Mouse (Mus musculus) embryonic facial prominence, embryonic 13.5 days (tissue): ENCODE results near the gene Pde4d. TPM values are rescaled to one million over a fixed set of nuclear protein-coding genes. Genes with fewer than 3 reads are reported as not detected.
"Not testable (repeated sequence)": the region's sequence is repeated elsewhere in the genome, so short reads cannot be mapped to it uniquely, and the experiment has no call there.

Experiments
- ATAC-seq: fragments of 200-750 bp; cut with Nextera tagmentation; 2 replicates; pipeline ENCODE4 v1.8.0; 2017; ENCODE audit warnings: low read depth; ENCODE audit not compliant: insufficient number of reproducible peaks, insufficient read depth, low FRiP score, low TSS enrichment
- H3K27ac ChIP-seq: fragments of 300-500 bp; sonication (generic); 2 replicates; pipeline ENCODE4 v1.5.1; 2015; ENCODE audit warnings: moderate library complexity, mild to moderate bottlenecking, inconsistent platforms
- H3K27me3 ChIP-seq: fragments of 300-500 bp; sonication (generic); 2 replicates; pipeline ENCODE4 v1.6.1; 2015; ENCODE audit warnings: mild to moderate bottlenecking, inconsistent platforms
- H3K36me3 ChIP-seq: fragments of 300-500 bp; sonication (generic); 2 replicates; pipeline ENCODE4 v1.6.1; 2015; ENCODE audit warnings: mild to moderate bottlenecking, inconsistent platforms
- H3K4me1 ChIP-seq: fragments of 300-500 bp; sonication (generic); 2 replicates; pipeline ENCODE4 v1.6.1; 2015; ENCODE audit warnings: inconsistent platforms
- H3K4me2 ChIP-seq: fragments of 300-500 bp; sonication (generic); 2 replicates; pipeline ENCODE4 v1.6.1; 2015; ENCODE audit warnings: moderate library complexity, mild to moderate bottlenecking, inconsistent platforms
- H3K4me3 ChIP-seq: fragments of 300-500 bp; sonication (generic); 2 replicates; pipeline ENCODE4 v1.5.1; 2015; ENCODE audit warnings: mild to moderate bottlenecking, inconsistent platforms
- H3K9ac ChIP-seq: fragments of 300-500 bp; sonication (generic); 2 replicates; pipeline ENCODE4 v1.6.1; 2015; ENCODE audit warnings: mild to moderate bottlenecking, inconsistent platforms
- H3K9me3 ChIP-seq: fragments of 300-500 bp; sonication (generic); 2 replicates; pipeline ENCODE4 v1.6.1; 2016; ENCODE audit warnings: inconsistent platforms
- WGBS: fragments of 180-500 bp; shearing (Covaris S2); methylation state at CpG from one replicate; pipeline ENCODE4 v1.1.7; 2015; ENCODE audit warnings: mixed read lengths; 5-methylcytosine and 5-hydroxymethylcytosine counted together
- polyA plus RNA-seq: library from polyadenylated mRNA; unstranded; fragments of >200 nt; fragmentation: Nextera tagmentation; extraction: Ambion mirVana; gene quantifications from 2 replicates; pipeline ENCODE4 v1.2.1, GENCODE M21; 2015

Pde4d gene
- polyA plus RNA-seq, 1 experiment from 2014 or later: 22.9 TPM

DNA sequence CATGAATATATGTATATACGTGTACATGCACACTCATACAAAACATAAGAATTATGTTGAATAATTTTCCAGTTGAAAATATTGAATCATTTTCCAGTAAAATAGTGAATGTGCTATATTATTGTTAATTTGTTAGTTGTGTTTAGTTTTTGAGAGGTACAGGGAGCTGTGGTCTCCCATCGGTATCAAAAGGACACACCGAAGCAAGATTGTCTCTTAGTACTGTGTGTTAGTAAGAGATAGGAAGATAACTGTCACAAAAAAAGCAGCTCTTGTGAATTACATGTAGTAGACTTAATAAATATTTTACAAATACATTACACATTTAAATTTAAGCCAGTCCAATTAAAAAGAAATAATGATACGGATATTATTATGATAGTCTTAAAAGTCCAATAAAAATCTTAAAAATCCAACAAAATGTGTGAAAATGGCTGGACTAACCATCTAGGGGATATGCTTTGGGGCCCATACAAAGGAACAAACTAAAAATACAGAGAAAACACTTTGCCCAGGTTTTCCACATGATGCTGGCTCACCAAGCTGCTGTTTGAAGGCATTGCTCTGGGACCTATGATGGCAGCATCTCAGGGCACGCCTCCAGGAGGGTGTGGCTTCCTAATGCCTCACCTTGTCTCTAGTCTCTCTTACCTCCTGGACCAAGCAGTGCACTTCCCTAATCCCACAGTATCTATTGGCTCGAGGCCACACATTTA, 1441.6 kb downstream of the Pde4d start:
- Histone ChIP-seq H3K4me1 (no peaks in the 10 kb centered on the region), H3K9me3 (no peaks in the 10 kb centered on the region), H3K27ac (no peak overlapping the region), H3K4me3 (no peak overlapping the region), H3K27me3 (no peaks in the 10 kb centered on the region), H3K4me2 (no peak overlapping the region), H3K36me3 (no peaks in the 10 kb centered on the region), H3K9ac (no peak overlapping the region)
- no peak for ATAC-seq
- 79% methylated on average over 6 of the region's 6 CpGs for WGBS

DNA sequence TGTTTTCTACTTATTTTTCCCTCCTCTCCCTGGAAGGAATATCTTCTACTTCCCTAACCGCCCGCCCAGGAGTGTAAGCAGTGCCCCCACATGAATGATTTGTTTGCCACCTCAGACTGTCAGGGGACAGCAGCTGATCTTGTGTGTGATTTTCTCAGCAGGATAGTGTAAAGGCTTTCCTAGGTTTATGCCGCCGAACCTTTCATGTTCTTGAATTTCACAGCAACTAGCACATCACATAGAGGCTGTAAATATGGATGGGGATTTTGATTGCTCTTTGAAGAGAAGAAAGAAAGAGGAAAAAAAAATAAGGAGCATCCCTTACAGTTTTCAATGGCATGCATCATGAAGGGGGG, 1442.1 kb downstream of the Pde4d start:
- Histone ChIP-seq H3K9me3 (no peaks in the 10 kb centered on the region), H3K9ac (no peak overlapping the region), H3K4me2 (no peak overlapping the region), H3K4me1 (no peaks in the 10 kb centered on the region), H3K27me3 (no peaks in the 10 kb centered on the region), H3K36me3 (no peaks in the 10 kb centered on the region), H3K4me3 (no peak overlapping the region), H3K27ac (no peak overlapping the region)
- ATAC-seq: no peak
- WGBS: 80% methylated on average over 4 of the region's 4 CpGs

DNA sequence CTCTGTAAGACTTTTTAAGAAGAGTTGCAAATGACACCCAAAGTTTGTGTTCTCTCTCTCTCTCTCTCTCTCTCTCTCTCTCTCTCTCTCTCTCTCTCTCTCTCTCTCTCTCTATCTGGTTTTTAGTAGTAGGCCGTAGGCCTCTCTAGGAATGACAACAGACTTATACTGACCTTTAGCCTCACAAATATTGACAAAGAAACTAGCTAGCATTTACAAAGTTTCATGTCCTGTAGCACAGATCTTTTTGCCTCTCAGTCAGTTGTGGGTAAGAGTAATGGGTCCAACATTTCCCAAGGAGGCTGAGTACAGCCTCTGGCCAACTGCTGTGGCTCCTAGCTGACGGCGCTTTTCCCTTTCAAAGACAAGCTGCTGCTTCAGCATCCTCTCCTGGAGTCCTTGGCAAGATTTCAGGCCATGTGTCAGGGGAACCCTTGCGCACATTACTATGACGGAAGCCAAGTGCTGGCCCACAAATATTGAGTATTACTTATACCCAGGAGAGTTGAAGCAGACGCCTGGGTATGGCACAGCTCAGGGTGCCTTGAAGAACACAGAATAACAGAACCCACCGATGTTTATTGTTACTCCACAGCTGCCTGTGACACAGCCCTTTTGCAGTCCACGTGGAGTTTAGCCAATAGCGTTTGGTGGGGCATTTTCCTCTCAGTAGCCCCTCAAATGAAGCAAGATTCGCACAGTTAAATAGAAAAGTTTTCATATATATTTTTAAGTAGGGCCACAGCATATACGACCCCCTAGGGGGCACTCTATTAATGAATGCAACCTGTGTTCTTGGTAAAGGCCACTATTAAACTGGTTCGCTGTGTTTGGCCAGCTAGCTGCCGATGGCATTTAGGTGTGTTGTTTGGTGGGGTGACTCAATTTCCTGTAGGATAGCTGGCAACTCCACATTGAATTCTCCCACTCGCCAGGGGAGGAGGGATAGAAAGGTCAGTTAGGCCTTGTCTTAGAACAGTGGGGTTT, 1450.0 kb downstream of the Pde4d start:
- no peak overlapping the region for H3K9ac ChIP-seq
- no peak overlapping the region for H3K4me3 ChIP-seq
- H3K27ac ChIP-seq: peak overlapping the region; percentile 17
- 56% methylated on average over 14 of the region's 14 CpGs for WGBS
- H3K27me3 ChIP-seq: no peaks in the 10 kb centered on the region
- H3K4me1 ChIP-seq: peaks cover 38% of the 10 kb centered on the region
- no peaks in the 10 kb centered on the region for H3K9me3 ChIP-seq
- H3K36me3 ChIP-seq: no peaks in the 10 kb centered on the region
- H3K4me2 ChIP-seq: no peak overlapping the region
- ATAC-seq: no peak

DNA sequence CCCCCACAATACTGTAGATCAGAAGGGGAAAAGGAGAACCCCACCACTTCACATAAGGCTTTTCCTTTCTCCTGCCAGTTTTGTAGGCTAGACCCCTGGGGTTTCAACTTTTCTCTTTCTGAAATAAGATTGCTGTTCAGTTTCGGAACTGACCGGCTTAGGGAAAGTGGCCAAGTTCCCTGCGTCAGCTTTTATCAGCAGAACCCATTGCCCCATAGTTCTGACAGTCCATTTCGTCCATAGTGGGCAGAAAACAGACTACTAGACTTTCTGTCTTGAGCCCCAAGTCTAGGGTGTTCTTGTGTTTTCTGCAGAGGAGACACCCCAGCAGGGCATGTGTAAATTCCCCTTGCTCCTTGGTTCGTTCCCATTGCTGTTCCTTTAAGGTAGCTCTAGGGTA, 1452.1 kb downstream of the Pde4d start:
- Histone ChIP-seq H3K4me3 (peak overlapping the region; percentile 74), H3K9me3 (no peaks in the 10 kb centered on the region), H3K36me3 (no peaks in the 10 kb centered on the region), H3K4me2 (peak overlapping the region; percentile 87), H3K27me3 (no peaks in the 10 kb centered on the region), H3K4me1 (peaks cover 49% of the 10 kb centered on the region), H3K9ac (no peak overlapping the region), H3K27ac (0 out of 2 replicates have a peak overlapping the region, but pooled peaks have one; percentile 7)
- 53% methylated on average over 5 of the region's 5 CpGs for WGBS
- ATAC-seq: no peak

DNA sequence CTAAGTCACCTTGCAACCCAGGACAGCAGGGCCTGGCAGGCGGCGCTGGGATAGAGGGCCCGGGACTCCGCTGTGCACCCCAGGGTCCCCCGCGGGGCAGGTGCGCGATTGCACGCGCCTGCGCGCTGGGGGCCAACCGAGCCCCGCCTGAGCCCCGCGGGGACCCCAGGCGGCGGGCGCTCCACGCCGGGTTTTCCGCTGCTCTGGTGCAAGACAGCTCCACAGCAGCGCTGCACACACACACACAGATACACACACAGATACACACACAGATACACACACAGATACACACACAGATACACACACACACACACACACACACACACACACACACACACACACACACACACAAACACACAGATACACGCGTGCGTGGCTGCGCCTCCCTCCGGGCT, 1452.7 kb downstream of the Pde4d start:
- Histone ChIP-seq H3K9ac (peak overlapping the region; percentile 84), H3K27ac (peak overlapping the region; percentile 81), H3K4me3 (peak overlapping the region; percentile 74), H3K4me2 (peak overlapping the region; percentile 87), H3K4me1 (peaks cover 55% of the 10 kb centered on the region)
- peak; percentile 50; the same call in 1 of the 2 replicates for ATAC-seq
- WGBS: under 1% methylated on average over 24 of the region's 28 CpGs
- H3K27me3 ChIP-seq, H3K36me3 ChIP-seq, H3K9me3 ChIP-seq: not testable (repeated sequence)

DNA sequence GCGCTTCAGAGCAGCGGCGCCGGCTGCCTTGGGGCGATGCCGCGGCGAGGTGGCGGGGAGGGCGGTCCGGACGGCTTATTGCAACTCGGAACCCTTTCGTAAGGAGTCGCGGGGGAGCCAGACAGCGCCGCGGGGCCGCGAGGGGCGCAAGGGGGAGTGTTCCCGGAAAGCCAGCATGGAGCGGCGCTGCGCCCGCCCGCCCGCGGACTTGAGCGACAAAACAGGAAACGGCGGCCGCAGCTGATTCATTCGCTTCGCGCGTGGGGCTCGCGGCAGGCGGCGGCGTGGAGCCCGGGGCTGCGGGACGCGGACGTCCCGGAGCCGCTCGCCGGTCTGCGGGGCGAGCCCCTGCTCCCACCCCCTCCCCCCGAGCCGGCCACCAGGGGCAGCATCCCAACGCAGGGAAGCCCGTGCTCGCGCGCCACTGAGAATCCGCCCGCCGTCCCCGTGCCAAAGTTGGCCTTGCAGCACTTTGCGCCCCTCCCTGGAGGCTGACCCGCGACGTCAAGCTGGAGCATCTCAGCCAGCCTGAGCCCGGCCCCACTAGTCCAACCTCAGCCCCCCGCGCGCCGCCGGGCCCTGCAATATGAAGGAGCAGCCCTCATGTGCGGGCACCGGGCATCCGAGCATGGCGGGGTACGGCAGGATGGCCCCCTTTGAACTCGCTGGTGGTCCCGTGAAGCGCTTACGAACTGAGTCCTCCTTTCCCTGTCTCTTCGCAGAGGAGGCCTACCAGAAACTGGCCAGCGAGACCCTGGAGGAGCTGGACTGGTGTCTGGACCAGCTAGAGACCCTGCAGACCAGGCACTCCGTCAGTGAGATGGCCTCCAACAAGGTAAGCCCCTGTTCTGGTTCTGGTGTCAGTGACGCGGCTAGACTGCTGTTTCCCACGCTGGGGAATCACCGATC, 1453.4 kb downstream of the Pde4d start:
- H3K4me3 ChIP-seq: peak overlapping the region; percentile 74
- no peaks in the 10 kb centered on the region for H3K27me3 ChIP-seq
- H3K36me3 ChIP-seq: no peaks in the 10 kb centered on the region
- peak overlapping the region; percentile 81 for H3K27ac ChIP-seq
- H3K4me2 ChIP-seq: peak overlapping the region; percentile 87
- no peaks in the 10 kb centered on the region for H3K9me3 ChIP-seq
- H3K9ac ChIP-seq: peak overlapping the region; percentile 84
- under 1% methylated on average over 90 of the region's 91 CpGs for WGBS
- peaks cover 58% of the 10 kb centered on the region for H3K4me1 ChIP-seq
- ATAC-seq: peak; percentile 61

DNA sequence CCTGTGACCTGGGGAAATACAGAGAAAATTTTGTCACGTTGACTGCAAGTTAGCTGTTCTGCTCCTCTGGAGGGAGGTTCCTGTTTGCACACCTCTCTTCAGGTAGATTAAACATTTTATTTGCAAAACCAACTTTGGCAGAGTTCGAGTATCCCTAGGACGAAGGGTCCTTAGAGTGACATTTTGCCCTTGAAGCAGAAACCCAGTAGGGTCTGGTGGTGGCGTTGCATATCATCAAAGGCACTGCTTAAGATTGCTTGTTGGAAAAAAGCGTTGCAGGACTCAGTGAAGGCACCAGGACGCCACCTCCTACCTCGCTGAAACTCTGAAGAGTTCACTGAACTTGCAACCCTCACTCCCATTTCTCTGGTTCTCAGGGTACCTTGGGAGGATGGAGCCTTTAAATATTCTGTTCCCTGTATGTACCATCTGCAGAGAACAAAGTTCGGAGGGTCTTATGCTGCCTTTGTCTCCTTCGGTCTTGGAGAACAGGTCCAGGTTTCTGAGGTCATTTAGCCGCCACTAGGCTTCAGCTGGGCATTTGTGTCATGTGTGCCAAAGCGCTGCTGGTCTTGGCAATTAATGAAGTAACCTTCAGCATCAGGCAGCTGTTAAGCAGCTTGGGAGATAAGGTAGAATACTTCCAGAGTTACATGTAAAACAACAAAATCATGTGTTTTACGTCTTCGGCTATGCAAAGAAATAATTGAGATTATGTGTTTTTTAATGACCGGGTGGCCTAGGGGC, 1454.2 kb downstream of the Pde4d start:
- Histone ChIP-seq H3K27me3 (no peaks in the 10 kb centered on the region), H3K36me3 (no peaks in the 10 kb centered on the region), H3K4me3 (peak overlapping the region; percentile 74), H3K27ac (peak overlapping the region; percentile 81; the same call in 1 of the 2 replicates), H3K9ac (peak overlapping the region; percentile 84), H3K4me2 (peak overlapping the region; percentile 87), H3K9me3 (no peaks in the 10 kb centered on the region), H3K4me1 (peaks cover 62% of the 10 kb centered on the region)
- WGBS: 27% methylated on average over 14 of the region's 14 CpGs
- no peak for ATAC-seq

DNA sequence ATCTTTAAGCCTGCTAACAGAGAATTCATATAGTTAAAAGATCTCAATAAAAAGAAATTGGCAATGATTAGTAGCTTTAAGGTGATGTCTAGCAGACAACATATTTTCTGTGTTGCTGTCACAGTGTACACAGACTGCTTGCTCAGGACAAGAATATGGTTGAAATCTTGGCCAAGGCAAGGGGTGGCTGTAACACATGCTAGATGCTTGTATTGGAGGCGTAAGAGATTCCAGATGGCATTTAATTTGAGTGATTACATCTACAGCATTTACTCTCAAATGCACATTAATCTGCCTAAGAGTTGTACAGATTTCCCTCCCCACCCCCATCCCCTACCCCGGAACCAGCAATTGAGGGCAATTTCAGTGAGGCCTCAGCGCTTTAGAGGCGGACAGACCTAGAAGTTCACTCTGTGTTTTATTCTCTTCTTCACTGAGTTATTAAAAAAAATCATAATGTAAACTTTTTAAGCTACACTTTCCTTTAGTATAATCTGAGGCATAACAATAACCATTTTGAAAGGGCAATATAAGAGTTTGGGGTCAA, 1456.7 kb downstream of the Pde4d start:
- Histone ChIP-seq H3K36me3 (no peaks in the 10 kb centered on the region), H3K27ac (no peak overlapping the region), H3K4me1 (peaks cover 57% of the 10 kb centered on the region), H3K4me2 (peak overlapping the region; percentile 87), H3K9ac (no peak overlapping the region), H3K27me3 (no peaks in the 10 kb centered on the region), H3K9me3 (no peaks in the 10 kb centered on the region), H3K4me3 (peak overlapping the region; percentile 16; the same call in 1 of the 2 replicates)
- ATAC-seq: no peak
- WGBS: 39% methylated on average over 4 of the region's 4 CpGs

DNA sequence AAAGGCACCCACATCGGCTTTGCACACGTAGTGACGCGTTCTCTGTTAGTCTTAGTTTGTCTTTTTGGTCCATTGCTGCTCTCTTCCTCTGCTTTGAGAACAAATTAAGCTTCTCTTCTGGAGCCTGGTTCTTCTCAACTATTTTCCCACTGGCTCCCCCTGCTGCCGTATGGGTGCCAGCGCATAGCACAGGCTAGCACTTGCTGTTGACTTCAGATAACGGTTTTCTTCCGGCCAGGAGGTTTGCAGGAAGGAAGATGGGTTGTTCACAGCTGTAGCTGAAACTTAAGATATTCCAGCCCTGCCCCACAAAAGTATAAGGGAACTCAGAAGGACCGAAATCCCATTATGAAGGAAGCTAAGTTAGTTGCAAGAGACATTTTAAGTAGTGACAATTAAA, 1457.9 kb downstream of the Pde4d start:
- H3K4me1 ChIP-seq: peaks cover 59% of the 10 kb centered on the region

DNA sequence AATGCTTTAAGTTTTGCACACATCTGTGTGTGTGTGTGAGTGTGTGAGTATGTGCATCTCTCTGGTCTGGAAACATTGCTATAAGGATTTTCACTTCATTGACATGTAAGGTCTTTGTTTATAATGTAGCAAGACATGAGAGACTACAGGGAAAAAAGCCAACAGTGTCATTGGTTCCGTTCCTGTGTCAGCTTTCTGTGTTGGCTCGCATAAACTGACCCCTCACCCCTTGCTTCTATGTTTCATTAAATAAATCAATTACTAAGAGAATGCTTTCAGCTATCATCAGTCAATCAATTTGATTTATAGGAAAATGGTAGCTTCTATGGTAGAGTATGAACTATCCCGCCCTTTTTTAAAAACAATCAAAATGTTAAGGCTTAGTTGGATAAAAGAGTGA, 1458.6 kb downstream of the Pde4d start:
- H3K27me3 ChIP-seq: no peaks in the 10 kb centered on the region

More for the DNA sequence above, 1457.9 kb downstream of the Pde4d start:
- ATAC-seq: no peak
- no peak overlapping the region for H3K9ac ChIP-seq
- H3K27ac ChIP-seq: no peak overlapping the region
- no peak overlapping the region for H3K4me3 ChIP-seq
- H3K4me2 ChIP-seq: peak overlapping the region; percentile 35
- H3K9me3 ChIP-seq: no peaks in the 10 kb centered on the region
- H3K36me3 ChIP-seq: no peaks in the 10 kb centered on the region
- no peaks in the 10 kb centered on the region for H3K27me3 ChIP-seq
- WGBS: 25% methylated on average over 9 of the region's 9 CpGs

More for the DNA sequence above, 1458.6 kb downstream of the Pde4d start:
- peaks cover 60% of the 10 kb centered on the region for H3K4me1 ChIP-seq
- no peak for ATAC-seq
- H3K4me2 ChIP-seq: no peak overlapping the region
- no peak overlapping the region for H3K27ac ChIP-seq
- H3K9me3 ChIP-seq: no peaks in the 10 kb centered on the region
- 76% methylated on average over 3 of the region's 3 CpGs for WGBS
- H3K9ac ChIP-seq: no peak overlapping the region
- no peak overlapping the region for H3K4me3 ChIP-seq
- no peaks in the 10 kb centered on the region for H3K36me3 ChIP-seq
